Mouse (Mus musculus) neural tube, embryonic 14.5 days (tissue): Measurements from ENCODE around the gene Dip2c. TPM values are rescaled to one million over a fixed set of nuclear protein-coding genes. Genes with fewer than 3 reads are reported as not detected.

Experiments used
- ATAC-seq: fragments of 200-750 bp; cut with Nextera tagmentation; 2 replicates; pipeline ENCODE4 v1.8.0; 2017; ENCODE audit warnings: low read depth, mild to moderate bottlenecking, moderate TSS enrichment, moderate library complexity
- H3K27ac ChIP-seq: fragments of 300-500 bp; sonication (generic); 2 replicates; pipeline ENCODE4 v1.5.1; 2014; ENCODE audit warnings: low read depth, mild to moderate bottlenecking, control low read depth, low read length, moderate library complexity, mixed read lengths
- H3K27me3 ChIP-seq: fragments of 300-500 bp; sonication (generic); 2 replicates; pipeline ENCODE4 v1.6.1; 2014; ENCODE audit warnings: low read length; ENCODE audit not compliant: control insufficient read depth, insufficient read depth
- H3K36me3 ChIP-seq: fragments of 300-500 bp; sonication (generic); 2 replicates; pipeline ENCODE4 v1.6.1; 2014; ENCODE audit warnings: low read length, mixed read lengths; ENCODE audit not compliant: control insufficient read depth, insufficient read depth
- H3K4me1 ChIP-seq: fragments of 300-500 bp; sonication (generic); 2 replicates; pipeline ENCODE4 v1.6.1; 2014; ENCODE audit warnings: low read length; ENCODE audit not compliant: control insufficient read depth, insufficient read depth
- H3K4me2 ChIP-seq: fragments of 300-500 bp; sonication (generic); 2 replicates; pipeline ENCODE4 v1.6.1; 2014; ENCODE audit warnings: mild to moderate bottlenecking, low read depth, low read length, control low read depth
- H3K4me3 ChIP-seq: fragments of 300-500 bp; sonication (generic); 2 replicates; pipeline ENCODE4 v1.5.1; 2014; ENCODE audit warnings: low read depth, low read length, control low read depth, mixed read lengths
- H3K9ac ChIP-seq: fragments of 300-500 bp; sonication (generic); replicated peaks from 2 replicates; pipeline ENCODE4 v1.6.1; 2014; ENCODE audit warnings: low read depth, mild to moderate bottlenecking, control low read depth, low read length, mixed read lengths
- H3K9me3 ChIP-seq: fragments of 300-500 bp; sonication (generic); 2 replicates; pipeline ENCODE4 v1.6.1; 2016; ENCODE audit warnings: low read length; ENCODE audit not compliant: control insufficient read depth
- WGBS: fragments of 180-500 bp; shearing (Covaris S2); extraction: QIAGEN DNeasy Blood & Tissue Kit; methylation state at CpG from one replicate; pipeline ENCODE4 v1.1.7; 2014; 5-methylcytosine and 5-hydroxymethylcytosine counted together
- polyA plus RNA-seq: library from polyadenylated mRNA; unstranded; fragments of >200 nt; fragmentation: Nextera tagmentation; extraction: Ambion mirVana; gene quantifications from 2 replicates; pipeline ENCODE4 v1.2.1, GENCODE M21; 2014

Dip2c gene
- polyA plus RNA-seq, 1 experiment from 2014 or later, result 24.0 TPM

DNA sequence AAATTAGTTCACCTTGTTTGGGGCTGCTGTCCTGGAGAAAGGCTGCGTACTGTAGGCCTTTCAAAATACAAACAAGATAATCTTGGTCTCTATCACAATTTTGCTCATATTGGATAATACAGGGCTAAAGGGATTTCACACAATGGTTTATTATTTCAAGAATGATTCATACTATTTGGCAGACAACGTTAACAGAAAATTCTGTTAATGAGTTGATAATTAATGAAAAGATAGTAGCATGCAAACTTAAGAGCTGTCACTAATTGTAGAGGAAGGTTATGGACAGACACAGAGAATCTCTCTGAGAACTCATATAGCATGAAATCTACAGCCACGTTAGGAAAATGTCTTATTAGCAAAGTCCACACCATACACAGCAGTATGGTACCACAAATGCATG lies 436.6 kb downstream of the Dip2c start:
- no peak overlapping the region for H3K9ac ChIP-seq
- no peaks in the 10 kb centered on the region for H3K9me3 ChIP-seq
- WGBS, result 92% methylated on average over 3 of the region's 3 CpGs
- H3K4me2 ChIP-seq, result no peak overlapping the region
- no peaks in the 10 kb centered on the region for H3K27me3 ChIP-seq
- H3K4me1 ChIP-seq, result no peaks in the 10 kb centered on the region
- no peaks in the 10 kb centered on the region for H3K36me3 ChIP-seq
- H3K27ac ChIP-seq, result no peak overlapping the region
- no peak for ATAC-seq
- H3K4me3 ChIP-seq, result no peak overlapping the region

DNA sequence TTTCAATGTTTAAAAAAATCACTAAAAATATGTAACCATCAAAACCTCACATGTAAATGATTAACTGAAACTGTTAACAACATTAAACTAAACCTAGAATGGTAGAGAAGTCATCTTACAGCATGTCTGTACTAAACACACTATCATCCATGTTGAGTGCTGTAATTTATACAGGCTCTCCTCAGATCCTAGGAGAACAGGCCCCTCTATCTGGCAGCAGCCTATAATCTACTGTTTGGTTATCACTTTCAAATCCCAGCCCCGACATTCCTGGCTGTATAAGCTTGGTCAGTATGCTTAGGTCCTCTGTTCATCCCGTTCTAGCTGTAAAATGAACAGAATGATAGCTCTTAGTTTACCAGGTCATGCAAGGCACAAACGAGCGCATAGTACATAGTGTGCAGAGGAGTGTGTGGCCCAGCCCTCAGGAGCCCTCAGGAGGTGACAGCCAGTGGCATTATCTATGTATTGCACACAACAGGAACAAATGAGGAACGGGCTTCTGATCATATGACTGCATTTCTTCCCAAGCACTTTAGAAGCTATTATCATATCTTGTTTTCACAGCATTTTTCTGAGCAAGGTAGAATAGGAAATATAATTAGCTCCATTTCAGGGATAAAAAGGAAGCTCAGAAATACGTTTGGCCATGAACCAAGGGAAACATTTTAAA lies 437.3 kb downstream of the Dip2c start:
- ATAC-seq, result no peak
- Histone ChIP-seq H3K9me3 (no peaks in the 10 kb centered on the region), H3K9ac (no peak overlapping the region), H3K4me1 (no peaks in the 10 kb centered on the region), H3K4me2 (no peak overlapping the region), H3K27me3 (no peaks in the 10 kb centered on the region), H3K27ac (no peak overlapping the region), H3K36me3 (no peaks in the 10 kb centered on the region), H3K4me3 (no peak overlapping the region)
- 91% methylated on average over 6 of the region's 6 CpGs for WGBS

- no peak overlapping the region for H3K4me2 ChIP-seq
These were observed 438.9 kb downstream of the Dip2c start for GRCm38 (mm10) chr13:9715224-9715623.

More at GRCm38 (mm10) chr13:9715224-9715623, 438.9 kb downstream of the Dip2c start:
- 0 out of 2 replicates have a peak, but pooled peaks cover 3% of the 10 kb centered on the region for H3K36me3 ChIP-seq
- no peaks in the 10 kb centered on the region for H3K9me3 ChIP-seq
- no peak overlapping the region for H3K27ac ChIP-seq
- no peaks in the 10 kb centered on the region for H3K4me1 ChIP-seq
- no peak overlapping the region for H3K9ac ChIP-seq
- H3K27me3 ChIP-seq, result no peaks in the 10 kb centered on the region
- ATAC-seq, result no peak
- 94% methylated on average over 1 of the region's 1 CpGs for WGBS
- no peak overlapping the region for H3K4me3 ChIP-seq

Other genes with a start within 250 kb of the Dip2c start
- gene Larp4b, start 182.6 kb upstream of the Dip2c start, polyA plus RNA-seq, result 45.2 and 52.7 TPM in 2 replicates